Mouse (Mus musculus) bone marrow macrophage, adult 2 months (primary cell): Measurements from ENCODE around the gene Gm42715.

Source experiments
- CTCF ChIP-seq: IDR thresholded peaks from 2 replicates; pipeline ENCODE4 v1.5.1; 2012; ENCODE audit warnings: low read depth, mild to moderate bottlenecking, low read length, moderate library complexity
- POLR2A ChIP-seq: IDR thresholded peaks from 2 replicates; pipeline ENCODE4 v1.6.1; 2012; ENCODE audit warnings: mild to moderate bottlenecking, low read depth, low read length, borderline replicate concordance

GRCm38 (mm10) chr7:127585031-127585430, 65.6 kb downstream of the Gm42715 start:
- TF ChIP-seq POLR2A (no peak), CTCF (no peak)
